Comparison of ENCODE assay signal across 24 mouse cellular contexts in the genomic region with DNA sequence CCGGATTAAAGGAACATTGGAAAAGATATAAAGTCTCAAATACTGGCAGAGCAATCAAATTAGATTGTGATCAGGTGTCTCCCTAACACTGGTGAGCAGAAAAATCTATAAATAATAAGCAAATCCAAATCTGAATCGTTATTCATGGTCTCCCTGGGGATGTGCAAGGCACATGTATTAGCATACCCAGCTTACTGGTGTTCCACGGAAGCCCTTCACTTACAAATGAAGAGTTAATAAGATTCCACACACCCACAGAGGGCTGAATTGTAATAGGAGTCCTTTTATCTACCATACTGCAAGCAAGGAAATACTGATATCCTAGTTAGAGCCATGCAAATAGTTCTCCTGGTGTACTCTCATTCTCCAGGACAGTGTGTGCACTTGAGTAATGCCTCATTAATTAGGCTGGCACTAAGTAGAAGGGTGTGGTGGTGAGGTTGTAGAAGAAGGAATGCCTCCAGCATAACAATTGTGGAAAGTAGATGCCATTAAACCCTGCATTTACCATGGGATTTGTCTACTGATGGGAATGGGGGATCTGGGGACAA.
DNase-seq lines count a peak whose midpoint lies in the region; ATAC-seq and TF ChIP-seq lines count a peak whose summit lies in the region.
"Had no signal": no experiment of that assay in that cellular context is flagged by ENCODE, and none has a peak within 500 bp of the region (broad histone marks: within the 10 kb centered on the region; RNA-seq: fewer than 3 reads in every experiment).

No protein-coding gene starts in this region.

- no peaks in the 10 kb centered on the region for H3K36me3 ChIP-seq in kidney, postnatal 0 days (ENCODE audit: insufficient read depth, low read length)
- H3K36me3 ChIP-seq in neural tube, embryonic 14.5 days (ENCODE audit: control insufficient read depth, insufficient read depth, low read length): no peaks in the 10 kb centered on the region
- H3K36me3 ChIP-seq in midbrain, embryonic 16.5 days (ENCODE audit: control insufficient read depth, insufficient read depth, low read length): no peaks in the 10 kb centered on the region
- H3K36me3 ChIP-seq: embryonic facial prominence, embryonic 15.5 days; forebrain, embryonic 10.5 days; G1E had no signal

- no peak overlapping the region for H3K9ac ChIP-seq in kidney, postnatal 0 days (ENCODE audit: low read depth, low read length)
- no peak overlapping the region for H3K9ac ChIP-seq in neural tube, embryonic 14.5 days (replicated peaks; ENCODE audit: low read depth, low read length)
- no peak overlapping the region for H3K9ac ChIP-seq in midbrain, embryonic 16.5 days (ENCODE audit: low read depth, low read length)
- H3K9ac ChIP-seq: embryonic facial prominence, embryonic 15.5 days; hindbrain, embryonic 14.5 days had no signal

- H3K9me3 ChIP-seq in kidney, postnatal 0 days (replicated peaks; ENCODE audit: low read length): no peaks in the 10 kb centered on the region
- H3K9me3 ChIP-seq in neural tube, embryonic 14.5 days (ENCODE audit: control insufficient read depth, low read length): no peaks in the 10 kb centered on the region
- no peaks in the 10 kb centered on the region for H3K9me3 ChIP-seq in midbrain, embryonic 16.5 days (replicated peaks; ENCODE audit: control insufficient read depth, low read length, poor library complexity, severe bottlenecking)
- H3K9me3 ChIP-seq: embryonic facial prominence, embryonic 15.5 days; forebrain, embryonic 10.5 days; G1E had no signal

- H3K4me2 ChIP-seq in kidney, postnatal 0 days (ENCODE audit: low read length): no peak overlapping the region
- no peak overlapping the region for H3K4me2 ChIP-seq in neural tube, embryonic 14.5 days (ENCODE audit: low read depth, low read length)
- H3K4me2 ChIP-seq in midbrain, embryonic 16.5 days (ENCODE audit: low read length): no peak overlapping the region
- H3K4me2 ChIP-seq: embryonic facial prominence, embryonic 15.5 days; hindbrain, embryonic 14.5 days had no signal

- H3K4me1 ChIP-seq in kidney, postnatal 0 days (replicated peaks; ENCODE audit: insufficient read depth, low read length): no peaks in the 10 kb centered on the region
- no peaks in the 10 kb centered on the region for H3K4me1 ChIP-seq in neural tube, embryonic 14.5 days (ENCODE audit: control insufficient read depth, insufficient read depth, low read length)
- H3K4me1 ChIP-seq in midbrain, embryonic 16.5 days (ENCODE audit: control insufficient read depth, insufficient read depth, low read length): 0 out of 2 replicates have a peak, but pooled peaks cover 2% of the 10 kb centered on the region
- H3K4me1 ChIP-seq: embryonic facial prominence, embryonic 15.5 days had no signal

- no peaks in the 10 kb centered on the region for H3K27me3 ChIP-seq in kidney, postnatal 0 days (ENCODE audit: insufficient read depth, low read length)
- no peaks in the 10 kb centered on the region for H3K27me3 ChIP-seq in neural tube, embryonic 14.5 days (ENCODE audit: control insufficient read depth, insufficient read depth, low read length)
- H3K27me3 ChIP-seq in midbrain, embryonic 16.5 days (ENCODE audit: control insufficient read depth, insufficient read depth, low read depth, low read length): no peaks in the 10 kb centered on the region
- H3K27me3 ChIP-seq: CH12.LX; embryonic facial prominence, embryonic 15.5 days had no signal

- peak; percentile 20 for DNase-seq in kidney, postnatal 0 days (ENCODE audit: low spot score)
- no peak for DNase-seq in kidney, postnatal 36 days
- no peak for DNase-seq in neural tube, embryonic 10.5 days (ENCODE audit: extremely low spot score, low spot score)
- DNase-seq in R1 (ENCODE audit: low read depth, low spot score): peak; percentile 3
- DNase-seq in testis, postnatal 10 days (ENCODE audit: low spot score): no peak
- DNase-seq: adrenal gland, postnatal 36 days; cerebellum, adult 11 months; cerebellum, adult 8-10 months; cerebellum, postnatal 14 days; embryo, embryonic 11 days; gastrocnemius, adult 2 months; gastrocnemius, postnatal 25 days; heart, postnatal 10 days; heart, postnatal 4 days had no signal

- no peak overlapping the region for H3K27ac ChIP-seq in kidney, postnatal 0 days
- no peak overlapping the region for H3K27ac ChIP-seq in neural tube, embryonic 14.5 days (ENCODE audit: low read depth, low read length)
- no peak overlapping the region for H3K27ac ChIP-seq in midbrain, embryonic 16.5 days (ENCODE audit: low read length)
- H3K27ac ChIP-seq: embryonic facial prominence, embryonic 15.5 days; forebrain, embryonic 10.5 days; gastrocnemius, adult 2 months; hindbrain, embryonic 14.5 days had no signal

- no peak for ATAC-seq in kidney, postnatal 0 days (replicated peaks; ENCODE audit: low FRiP score, low read depth)
- 0 out of 2 replicates have a peak, but pooled peaks have one; percentile 24 for ATAC-seq in neural tube, embryonic 14.5 days (ENCODE audit: low read depth)
- ATAC-seq in midbrain, embryonic 16.5 days: peak; percentile 54
- ATAC-seq: activated CD4-positive, CD25-positive, alpha-beta regulatory T cell, adult 4 months; forebrain, embryonic 14.5 days had no signal

- H3K4me3 ChIP-seq in kidney, postnatal 0 days (replicated peaks; ENCODE audit: low read depth, low read length): no peak overlapping the region
- no peak overlapping the region for H3K4me3 ChIP-seq in neural tube, embryonic 14.5 days (ENCODE audit: low read depth, low read length)
- no peak overlapping the region for H3K4me3 ChIP-seq in midbrain, embryonic 16.5 days (ENCODE audit: low read depth, low read length)
- H3K4me3 ChIP-seq: embryonic facial prominence, embryonic 15.5 days; erythroblast, embryonic 14.5 days; forebrain, embryonic 10.5 days; gastrocnemius, adult 2 months had no signal

- 49% methylated on average over 3 of the region's 3 CpGs for WGBS in kidney, postnatal 0 days
- WGBS in neural tube, embryonic 14.5 days: 37% methylated on average over 3 of the region's 3 CpGs
- 30% methylated on average over 3 of the region's 3 CpGs for WGBS in midbrain, embryonic 16.5 days

- TF ChIP-seq CTCF in kidney, postnatal 0 days (IDR thresholded peaks at IDR 0.05; ENCODE audit: low read depth): no peak

Comparison
In these comparisons a context has a peak if more than half of its experiments do, and no peak if none do; other contexts are left out.
1. DNase-seq: peak in kidney, postnatal 0 days (single experiment) and R1 (single experiment); none in kidney, postnatal 36 days (0 of 2), neural tube, embryonic 10.5 days (single experiment) and testis, postnatal 10 days (single experiment).